Mouse (Mus musculus) thymus, adult 2 months (tissue): ENCODE measurements around the gene Arhgap31.

Experiments
- CTCF ChIP-seq: fragments of 200-500 bp; IDR thresholded peaks from 2 replicates; pipeline ENCODE4 v1.5.1; 2012; ENCODE audit warnings: mild to moderate bottlenecking, control low read depth, low read length, moderate library complexity, borderline replicate concordance; ENCODE audit not compliant: control insufficient read depth, poor library complexity, insufficient read depth; ENCODE audit errors: extremely low read depth
- POLR2A ChIP-seq: fragments of 200-500 bp; IDR thresholded peaks from 2 replicates; pipeline ENCODE4 v1.6.1; 2012; ENCODE audit warnings: mild to moderate bottlenecking, low read length, control low read depth, moderate library complexity; ENCODE audit not compliant: control insufficient read depth, poor library complexity, insufficient read depth; ENCODE audit errors: extremely low read depth

DNA sequence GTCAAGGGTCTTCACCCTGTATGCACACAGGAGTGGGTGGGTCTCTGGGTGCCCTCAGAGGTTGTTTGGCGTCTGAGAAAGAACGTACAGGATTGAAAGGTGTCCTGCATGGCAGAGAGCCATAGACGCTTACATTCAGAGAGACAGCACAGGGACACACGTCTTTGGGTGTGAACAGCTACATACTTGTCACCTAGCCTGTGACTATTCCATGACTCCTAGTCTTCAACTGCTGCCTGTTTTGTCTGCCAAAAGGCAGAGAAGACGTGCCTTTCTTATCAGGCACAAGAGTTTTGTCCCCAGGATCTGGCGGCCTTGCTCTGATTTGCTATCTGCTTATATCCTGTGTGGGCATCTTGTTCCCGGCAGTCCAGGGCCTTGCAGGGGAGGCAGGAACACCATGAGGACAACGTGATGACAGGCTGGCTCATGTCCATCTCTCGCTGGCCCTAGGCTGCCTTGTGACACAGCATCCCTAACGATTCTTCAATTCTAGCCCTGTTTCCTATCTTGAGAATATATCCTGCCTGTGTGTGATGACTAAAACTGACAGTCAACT lies 87.2 kb downstream of the Arhgap31 start:
- TF ChIP-seq CTCF (no peak), POLR2A (no peak)
